Mouse (Mus musculus): ENCODE results near the gene Gm4922. TPM values are rescaled to one million over a fixed set of nuclear protein-coding genes. Genes with fewer than 3 reads are reported as not detected.

The Gm4922 gene
- total RNA-seq (2022), result not detected

- no peak for DNase-seq (ENCODE audit: low spot score in 2 of 2)
Measured at GRCm38 (mm10) chr10:18786693-18787092, at the start of gene Gm4922. Gene Gm4922, minus strand, starts transcription at chr10:18786793.

GRCm38 (mm10) chr10:18835684-18836479 lies 49.3 kb upstream of the Gm4922 start:
- DNase-seq (ENCODE audit: low spot score in 2 of 2), result no peak

GRCm38 (mm10) chr10:18834389-18834788 lies 47.8 kb upstream of the Gm4922 start:
- DNase-seq (ENCODE audit: low spot score in 2 of 2), result no peak

GRCm38 (mm10) chr10:18831823-18832222 lies 45.2 kb upstream of the Gm4922 start:
- no peak for DNase-seq (ENCODE audit: low spot score in 2 of 2)

GRCm38 (mm10) chr10:18830359-18830758 lies 43.8 kb upstream of the Gm4922 start:
- DNase-seq (ENCODE audit: low spot score in 2 of 2), result no peak

- no peak for DNase-seq (ENCODE audit: low spot score in 2 of 2)
Measured at GRCm38 (mm10) chr10:18827936-18828335, 41.3 kb upstream of the Gm4922 start.

GRCm38 (mm10) chr10:18826107-18826506 lies 39.5 kb upstream of the Gm4922 start:
- no peak for DNase-seq (ENCODE audit: low spot score in 2 of 2)

GRCm38 (mm10) chr10:18825143-18825542 lies 38.5 kb upstream of the Gm4922 start:
- DNase-seq (ENCODE audit: low spot score in 2 of 2), result no peak

GRCm38 (mm10) chr10:18816560-18816959 lies 30.0 kb upstream of the Gm4922 start:
- DNase-seq (ENCODE audit: low spot score in 2 of 2), result no peak

- no peak for DNase-seq (ENCODE audit: low spot score in 2 of 2)
Measured at GRCm38 (mm10) chr10:18811751-18812150, 25.2 kb upstream of the Gm4922 start.

GRCm38 (mm10) chr10:18790063-18790462 lies 3.5 kb upstream of the Gm4922 start:
- DNase-seq (ENCODE audit: low spot score in 2 of 2), result no peak

GRCm38 (mm10) chr10:18788601-18789000 lies 2.0 kb upstream of the Gm4922 start:
- DNase-seq (ENCODE audit: low spot score in 2 of 2), result no peak

GRCm38 (mm10) chr10:18777546-18777945 lies 9.0 kb downstream of the Gm4922 start:
- no peak for DNase-seq (ENCODE audit: low spot score in 2 of 2)

GRCm38 (mm10) chr10:18772537-18773179 lies 13.9 kb downstream of the Gm4922 start:
- no peak for DNase-seq (ENCODE audit: low spot score in 2 of 2)

- no peak for DNase-seq (ENCODE audit: low spot score in 2 of 2)
Measured at GRCm38 (mm10) chr10:18769909-18770308, 16.7 kb downstream of the Gm4922 start.

- no peak for DNase-seq (ENCODE audit: low spot score in 2 of 2)
Measured at GRCm38 (mm10) chr10:18760241-18760640, 26.4 kb downstream of the Gm4922 start.

- no peak for DNase-seq (ENCODE audit: low spot score in 2 of 2)
Measured at GRCm38 (mm10) chr10:18750057-18750456, 36.5 kb downstream of the Gm4922 start.

- DNase-seq (ENCODE audit: low spot score in 2 of 2), result peak in 1 of 2 experiments; percentile 5
Measured at GRCm38 (mm10) chr10:18743286-18744142, 43.1 kb downstream of the Gm4922 start, which contains the start of gene Arfgef3. Gene Arfgef3, minus strand, starts transcription at chr10:18743949.

- DNase-seq (ENCODE audit: low spot score in 2 of 2), result no peak
Measured at GRCm38 (mm10) chr10:18742086-18742485, 44.5 kb downstream of the Gm4922 start.

GRCm38 (mm10) chr10:18741024-18741423 lies 45.6 kb downstream of the Gm4922 start:
- no peak for DNase-seq (ENCODE audit: low spot score in 2 of 2)
